Mouse (Mus musculus) cerebellum, adult 2 months (tissue): ENCODE measurements at regions not wholly inside any gene's neighbourhood (a gene's known extent, or its start where the extent isn't known, plus 50 kb on each side); places are given as distances from the start of the nearest gene placed in this dataset.

Experiments
- CTCF ChIP-seq: fragments of 200-500 bp; IDR thresholded peaks from 2 replicates; pipeline ENCODE4 v1.5.1; 2011; ENCODE audit warnings: low read depth, mild to moderate bottlenecking, control low read depth, low read length, moderate library complexity, borderline replicate concordance; ENCODE audit not compliant: insufficient read depth
- POLR2A ChIP-seq: fragments of 200-500 bp; IDR thresholded peaks from 2 replicates; pipeline ENCODE4 v1.6.1; 2011; ENCODE audit warnings: low read length, control low read depth, borderline replicate concordance; ENCODE audit not compliant: insufficient read depth

- no peak for TF ChIP-seq CTCF
- TF ChIP-seq POLR2A = no peak
Measured at GRCm38 (mm10) chr14:31933441-31933840, 95.3 kb upstream of the Galnt15 start.
